Mouse (Mus musculus) left cerebral cortex, postnatal 14 days (tissue): ENCODE results near the gene Pptc7. TPM values are rescaled to one million over a fixed set of nuclear protein-coding genes. Genes with fewer than 3 reads are reported as not detected.
A peak's percentile ranks its signal among the peaks of the same experiment; 100 is the strongest.

Experiments
- DNase-seq, 2 experiments: peaks; one replicate each; pipeline ENCODE4 v3.0.0; 2021 to 2022; ENCODE audit warnings: low spot score in 2 of 2, mixed read lengths in 1 of 2
- intact Hi-C: fragments of 180-260 bp; cut with DNase I; formaldehyde crosslinking; loops from one replicate; pipeline ENCODE4 v1.15.1; 2025
- total RNA-seq, 2 experiments: library from RNA; stranded (reverse); gene quantifications; 2 replicates each; pipeline ENCODE4 v1.2.3; 2021

Gene Pptc7
- total RNA-seq, 2 experiments from 2014 or later = 30.4 to 31.9 TPM

GRCm38 (mm10) chr5:122371591-122372191 lies 87.5 kb downstream of the Pptc7 start, which contains the start of gene Gpn3:
Gene Gpn3 (plus strand): TSS chr5:122371876.
- no peak for DNase-seq
- intact Hi-C loops = no loop called here

GRCm38 (mm10) chr5:122372192-122372769 lies 88.1 kb downstream of the Pptc7 start, which contains the start of gene Fam216a:
Gene Fam216a (minus strand): TSS chr5:122372364.
- intact Hi-C loops = no loop called here
- DNase-seq = peak; percentile 99 to 100

- intact Hi-C loops = no loop called here
- DNase-seq = no peak
Observed at GRCm38 (mm10) chr5:122372878-122373277, 88.7 kb downstream of the Pptc7 start.

Other genes starting within 250 kb of the Pptc7 start
- 100 to 1,000 TPM; 204 to 256 TPM for gene Cux2, start 234.3 kb upstream of the Pptc7 start, total RNA-seq
- 1 to 10 TPM; 1.3 to 2.0 TPM for gene Myl2, start 183.4 kb upstream of the Pptc7 start, total RNA-seq
- gene Ccdc63, start 143.5 kb upstream of the Pptc7 start, total RNA-seq = under 1 TPM in 1 of 2 experiments, not detected in 1; 0.24 TPM
- 100 to 1,000 TPM; 161 to 170 TPM for gene Ppp1cc, start 126.1 kb upstream of the Pptc7 start, total RNA-seq
- 1 to 10 TPM; 2.0 to 2.4 TPM for gene Hvcn1, start 77.6 kb upstream of the Pptc7 start, total RNA-seq
- 10 to 100 TPM; 10.4 to 12.1 TPM for gene Tctn1, start 19.9 kb upstream of the Pptc7 start, total RNA-seq
- gene Rad9b, start 69.9 kb downstream of the Pptc7 start, total RNA-seq = 1 to 10 TPM; 3.0 to 3.7 TPM
- gene Vps29, start 70.0 kb downstream of the Pptc7 start, total RNA-seq = 100 to 1,000 TPM; 200 to 203 TPM
- gene Gpn3, start 87.5 kb downstream of the Pptc7 start, total RNA-seq = 10 to 100 TPM; 23.4 to 25.7 TPM
- gene Fam216a, start 88.0 kb downstream of the Pptc7 start, total RNA-seq = 10 to 100 TPM; 74.2 to 77.6 TPM
- 100 to 1,000 TPM; 250 to 273 TPM for gene Arpc3, start 107.5 kb downstream of the Pptc7 start, total RNA-seq
- 10 to 100 TPM; 29.5 to 31.2 TPM for gene Anapc7, start 137.3 kb downstream of the Pptc7 start, total RNA-seq
- gene Atp2a2, start 217.9 kb downstream of the Pptc7 start, total RNA-seq = 100 to 1,000 TPM; 737 to 785 TPM